Mouse (Mus musculus) testis, adult 2 months (tissue): Measurements from ENCODE around the gene 6330409D20Rik.

Experiments
- CTCF ChIP-seq: fragments of 200-500 bp; IDR thresholded peaks from 2 replicates; pipeline ENCODE4 v1.5.1; 2012; ENCODE audit warnings: low read depth, mild to moderate bottlenecking, inconsistent platforms, low read length, moderate library complexity; ENCODE audit not compliant: control insufficient read depth, insufficient read depth, insufficient replicate concordance
- POLR2A ChIP-seq: fragments of 200-500 bp; IDR thresholded peaks from 2 replicates; pipeline ENCODE4 v1.6.1; 2012; ENCODE audit warnings: low read depth, mild to moderate bottlenecking, inconsistent platforms, low read length, moderate library complexity; ENCODE audit not compliant: control insufficient read depth

DNA sequence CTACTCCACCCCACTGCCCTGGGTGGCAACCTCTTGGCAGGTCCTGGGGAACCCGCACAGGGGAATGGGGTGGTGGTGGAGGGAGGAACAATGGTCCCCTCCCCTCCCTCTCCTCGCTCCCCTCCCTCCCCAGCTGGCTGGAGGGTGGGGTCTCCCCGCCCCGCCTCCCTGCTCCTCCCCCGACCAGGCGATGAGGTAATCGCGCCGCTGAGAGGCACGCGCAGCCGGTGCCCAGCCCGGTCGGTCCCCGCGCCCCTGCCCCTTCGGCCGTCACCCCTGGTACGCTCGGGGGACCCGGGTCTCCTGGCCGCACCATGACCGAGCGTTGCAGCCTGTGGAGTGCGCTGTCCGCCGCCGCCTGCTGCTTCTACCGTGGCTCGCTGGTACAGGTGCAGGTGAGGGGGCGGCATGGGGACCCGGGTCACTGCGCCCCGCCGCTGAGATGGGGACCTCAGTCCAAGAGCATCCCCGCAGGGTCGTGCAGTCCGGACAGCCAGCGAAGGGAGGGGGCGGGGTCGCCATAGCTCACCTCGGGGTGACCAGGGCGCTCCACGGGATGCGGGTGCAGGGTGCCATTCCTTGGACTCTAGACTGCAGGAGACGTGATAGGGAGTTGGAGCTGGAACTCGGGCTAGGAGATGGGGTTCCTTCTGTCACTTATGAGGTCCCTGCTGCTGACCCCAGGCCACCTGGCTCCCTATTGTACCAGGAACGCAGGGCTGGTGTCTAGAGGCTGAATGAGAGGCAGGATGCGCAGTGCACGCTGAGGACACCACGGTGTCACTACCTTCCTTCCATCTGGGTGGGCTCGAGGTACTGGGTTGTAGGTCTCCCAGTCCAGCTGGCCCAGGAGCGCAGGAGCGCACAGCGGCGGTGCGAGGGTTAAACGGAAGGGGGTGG is 707 bp upstream of the 6330409D20Rik start:
- TF ChIP-seq CTCF (no peak), POLR2A (no peak)
